Mouse (Mus musculus): ENCODE measurements at regions not wholly inside any gene's neighbourhood (a gene's known extent, or its start where the extent isn't known, plus 50 kb on each side); places are given as distances from the start of the nearest gene placed in this dataset.

- 81% methylated on average over 5 of the region's 5 CpGs for WGBS
- Histone ChIP-seq H3K9me3 (ENCODE audit: control insufficient read depth, low read length) (no peaks in the 10 kb centered on the region), H3K9ac (ENCODE audit: low read length) (no peak overlapping the region), H3K4me1 (ENCODE audit: control insufficient read depth in 2 of 2, insufficient read depth in 2 of 2, low read length in 2 of 2) (peaks cover 2 to 5% of the 10 kb centered on the region in 2 experiments), H3K36me3 (ENCODE audit: control insufficient read depth, insufficient read depth, low read length) (no peaks in the 10 kb centered on the region), H3K27ac (replicated peaks in 1 of 2; ENCODE audit: control insufficient read depth in 1 of 2, insufficient read depth in 1 of 2, low read depth in 2 of 2, low read length in 2 of 2) (no peak overlapping the region), H3K4me2 (ENCODE audit: low read length) (no peak overlapping the region), H3K4me3 (ENCODE audit: control insufficient read depth in 1 of 2, insufficient read depth in 1 of 2, low read depth in 1 of 2, low read length in 2 of 2) (no peak overlapping the region), H3K27me3 (ENCODE audit: control insufficient read depth, insufficient read depth, low read length) (no peaks in the 10 kb centered on the region)
- ATAC-seq (ENCODE audit: insufficient number of reproducible peaks, insufficient read depth, low FRiP score, low read depth) = no peak
Observed at GRCm38 (mm10) chr7:71873817-71874216, 432.6 kb downstream of the Mctp2 start.

- no peaks in the 10 kb centered on the region for H3K9me3 ChIP-seq (ENCODE audit: control insufficient read depth, low read length)
- 47% methylated on average over 6 of the region's 6 CpGs for WGBS
- no peaks in the 10 kb centered on the region for H3K36me3 ChIP-seq (ENCODE audit: control insufficient read depth, insufficient read depth, low read length)
- no peak overlapping the region for H3K4me3 ChIP-seq (ENCODE audit: control insufficient read depth in 1 of 2, insufficient read depth in 1 of 2, low read depth in 1 of 2, low read length in 2 of 2)
- peaks cover 2 to 5% of the 10 kb centered on the region in 2 experiments for H3K4me1 ChIP-seq (ENCODE audit: control insufficient read depth in 2 of 2, insufficient read depth in 2 of 2, low read length in 2 of 2)
- no peak overlapping the region for H3K4me2 ChIP-seq (ENCODE audit: low read length)
- no peaks in the 10 kb centered on the region for H3K27me3 ChIP-seq (ENCODE audit: control insufficient read depth, insufficient read depth, low read length)
- no peak for ATAC-seq (ENCODE audit: insufficient number of reproducible peaks, insufficient read depth, low FRiP score, low read depth)
- H3K9ac ChIP-seq (ENCODE audit: low read length) = no peak overlapping the region
- H3K27ac ChIP-seq (replicated peaks in 1 of 2; ENCODE audit: control insufficient read depth in 1 of 2, insufficient read depth in 1 of 2, low read depth in 2 of 2, low read length in 2 of 2) = no peak overlapping the region
Observed at GRCm38 (mm10) chr7:71872912-71873311, 433.5 kb downstream of the Mctp2 start.

- 9% methylated on average over 3 of the region's 3 CpGs for WGBS
- no peak overlapping the region for H3K9ac ChIP-seq (ENCODE audit: low read length)
- H3K36me3 ChIP-seq (ENCODE audit: control insufficient read depth, insufficient read depth, low read length) = no peaks in the 10 kb centered on the region
- no peak for ATAC-seq (ENCODE audit: insufficient number of reproducible peaks, insufficient read depth, low FRiP score, low read depth)
- H3K4me2 ChIP-seq (ENCODE audit: low read length) = no peak overlapping the region
- H3K4me3 ChIP-seq (ENCODE audit: control insufficient read depth in 1 of 2, insufficient read depth in 1 of 2, low read depth in 1 of 2, low read length in 2 of 2) = no peak overlapping the region
- 0 out of 2 replicates have a peak, but pooled peaks cover 7% of the 10 kb centered on the region for H3K27me3 ChIP-seq (ENCODE audit: control insufficient read depth, insufficient read depth, low read length)
- H3K9me3 ChIP-seq (ENCODE audit: control insufficient read depth, low read length) = no peaks in the 10 kb centered on the region
- H3K4me1 ChIP-seq (ENCODE audit: control insufficient read depth in 2 of 2, insufficient read depth in 2 of 2, low read length in 2 of 2) = peaks cover 0 to 3% of the 10 kb centered on the region in 2 experiments; a peak in 2 of 4 replicates
- H3K27ac ChIP-seq (replicated peaks in 1 of 2; ENCODE audit: control insufficient read depth in 1 of 2, insufficient read depth in 1 of 2, low read depth in 2 of 2, low read length in 2 of 2) = no peak overlapping the region
Observed at GRCm38 (mm10) chr7:71867090-71867489, 439.3 kb downstream of the Mctp2 start.

- no peaks in the 10 kb centered on the region for H3K9me3 ChIP-seq (ENCODE audit: control insufficient read depth, low read length)
- no peak overlapping the region for H3K4me2 ChIP-seq (ENCODE audit: low read length)
- no peak for ATAC-seq (ENCODE audit: insufficient number of reproducible peaks, insufficient read depth, low FRiP score, low read depth)
- H3K4me1 ChIP-seq (ENCODE audit: control insufficient read depth in 2 of 2, insufficient read depth in 2 of 2, low read length in 2 of 2) = peaks cover 0 to 3% of the 10 kb centered on the region in 2 experiments; a peak in 2 of 4 replicates
- no peak overlapping the region for H3K9ac ChIP-seq (ENCODE audit: low read length)
- H3K4me3 ChIP-seq (ENCODE audit: control insufficient read depth in 1 of 2, insufficient read depth in 1 of 2, low read depth in 1 of 2, low read length in 2 of 2) = no peak overlapping the region
- WGBS = 51% methylated on average over 15 of the region's 15 CpGs
- 0 out of 2 replicates have a peak, but pooled peaks cover 7% of the 10 kb centered on the region for H3K27me3 ChIP-seq (ENCODE audit: control insufficient read depth, insufficient read depth, low read length)
- H3K36me3 ChIP-seq (ENCODE audit: control insufficient read depth, insufficient read depth, low read length) = no peaks in the 10 kb centered on the region
- no peak overlapping the region for H3K27ac ChIP-seq (replicated peaks in 1 of 2; ENCODE audit: control insufficient read depth in 1 of 2, insufficient read depth in 1 of 2, low read depth in 2 of 2, low read length in 2 of 2)
Observed at GRCm38 (mm10) chr7:71865371-71866166, 440.8 kb downstream of the Mctp2 start.

GRCm38 (mm10) chr7:71852864-71853263 is 453.5 kb downstream of the Mctp2 start:
- Histone ChIP-seq H3K27me3 (ENCODE audit: control insufficient read depth, insufficient read depth, low read length) (no peaks in the 10 kb centered on the region), H3K9me3 (ENCODE audit: control insufficient read depth, low read length) (no peaks in the 10 kb centered on the region), H3K36me3 (ENCODE audit: control insufficient read depth, insufficient read depth, low read length) (no peaks in the 10 kb centered on the region), H3K4me3 (ENCODE audit: control insufficient read depth in 1 of 2, insufficient read depth in 1 of 2, low read depth in 1 of 2, low read length in 2 of 2) (no peak overlapping the region), H3K27ac (replicated peaks in 1 of 2; ENCODE audit: control insufficient read depth in 1 of 2, insufficient read depth in 1 of 2, low read depth in 2 of 2, low read length in 2 of 2) (no peak overlapping the region), H3K9ac (ENCODE audit: low read length) (no peak overlapping the region), H3K4me1 (ENCODE audit: control insufficient read depth in 2 of 2, insufficient read depth in 2 of 2, low read length in 2 of 2) (peaks cover 0 to 2% of the 10 kb centered on the region in 2 experiments; a peak in 1 of 4 replicates), H3K4me2 (ENCODE audit: low read length) (no peak overlapping the region)
- WGBS = 76% methylated on average over 3 of the region's 3 CpGs
- ATAC-seq (ENCODE audit: insufficient number of reproducible peaks, insufficient read depth, low FRiP score, low read depth) = no peak

- Histone ChIP-seq H3K27ac (replicated peaks in 1 of 2; ENCODE audit: control insufficient read depth in 1 of 2, insufficient read depth in 1 of 2, low read depth in 2 of 2, low read length in 2 of 2) (no peak overlapping the region), H3K36me3 (ENCODE audit: control insufficient read depth, insufficient read depth, low read length) (no peaks in the 10 kb centered on the region), H3K4me1 (ENCODE audit: control insufficient read depth in 2 of 2, insufficient read depth in 2 of 2, low read length in 2 of 2) (peaks cover 0 to 2% of the 10 kb centered on the region in 2 experiments; a peak in 1 of 4 replicates), H3K4me2 (ENCODE audit: low read length) (no peak overlapping the region), H3K4me3 (ENCODE audit: control insufficient read depth in 1 of 2, insufficient read depth in 1 of 2, low read depth in 1 of 2, low read length in 2 of 2) (no peak overlapping the region), H3K9ac (ENCODE audit: low read length) (no peak overlapping the region), H3K27me3 (ENCODE audit: control insufficient read depth, insufficient read depth, low read length) (no peaks in the 10 kb centered on the region), H3K9me3 (ENCODE audit: control insufficient read depth, low read length) (no peaks in the 10 kb centered on the region)
- WGBS = 78% methylated on average over 6 of the region's 6 CpGs
- ATAC-seq (ENCODE audit: insufficient number of reproducible peaks, insufficient read depth, low FRiP score, low read depth) = no peak
Observed at GRCm38 (mm10) chr7:71849174-71849573, 457.2 kb downstream of the Mctp2 start.

- no peaks in the 10 kb centered on the region for H3K27me3 ChIP-seq (ENCODE audit: control insufficient read depth, insufficient read depth, low read length)
- no peaks in the 10 kb centered on the region for H3K36me3 ChIP-seq (ENCODE audit: control insufficient read depth, insufficient read depth, low read length)
- 73% methylated on average over 6 of the region's 6 CpGs for WGBS
- ATAC-seq (ENCODE audit: insufficient number of reproducible peaks, insufficient read depth, low FRiP score, low read depth) = no peak
- H3K27ac ChIP-seq (replicated peaks in 1 of 2; ENCODE audit: control insufficient read depth in 1 of 2, insufficient read depth in 1 of 2, low read depth in 2 of 2, low read length in 2 of 2) = no peak overlapping the region
- H3K4me1 ChIP-seq (ENCODE audit: control insufficient read depth in 2 of 2, insufficient read depth in 2 of 2, low read length in 2 of 2) = no peaks in the 10 kb centered on the region
- no peak overlapping the region for H3K9ac ChIP-seq (ENCODE audit: low read length)
- no peak overlapping the region for H3K4me2 ChIP-seq (ENCODE audit: low read length)
- H3K9me3 ChIP-seq (ENCODE audit: control insufficient read depth, low read length) = no peaks in the 10 kb centered on the region
- no peak overlapping the region for H3K4me3 ChIP-seq (ENCODE audit: control insufficient read depth in 1 of 2, insufficient read depth in 1 of 2, low read depth in 1 of 2, low read length in 2 of 2)
Observed at GRCm38 (mm10) chr7:71837845-71838244, 468.6 kb downstream of the Mctp2 start.

Measured in heart, embryonic 14.5 days (tissue).